Mouse (Mus musculus): ENCODE data around the gene Ldlrad3.

DNA sequence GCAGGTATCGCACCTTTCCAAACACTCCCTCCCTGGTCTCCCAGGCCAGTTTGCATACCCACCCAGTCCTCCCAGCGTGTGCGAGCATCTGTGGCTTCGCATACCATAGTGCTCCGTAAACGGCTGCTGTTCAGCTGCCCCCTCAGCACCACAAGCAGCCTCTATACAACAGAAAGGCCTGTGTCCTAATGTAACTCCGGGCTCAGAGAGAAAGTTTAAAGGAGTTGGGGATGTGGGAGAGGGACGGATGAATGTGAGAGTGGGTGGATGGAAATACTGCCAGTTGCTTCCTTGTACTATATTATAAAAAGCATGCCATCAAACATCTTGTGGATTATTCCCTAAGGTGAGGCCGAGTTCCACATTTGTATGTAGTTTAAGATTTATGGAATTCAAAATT lies 59.0 kb downstream of the Ldlrad3 start:
- TF ChIP-seq POLR2A (IDR thresholded peaks at IDR 0.05; ENCODE audit: insufficient read depth, low read depth, low read length) (no peak), CTCF (IDR thresholded peaks at IDR 0.05) (no peak), EP300 (IDR thresholded peaks at IDR 0.05; ENCODE audit: insufficient read depth, low read depth, low read length) (no peak)
